Mouse (Mus musculus): Measurements from ENCODE around the gene Map1s. TPM values are rescaled to one million over a fixed set of nuclear protein-coding genes. Genes with fewer than 3 reads are reported as not detected.

Map1s gene
- polyA plus RNA-seq, 1 experiment: 3.4 TPM

- Histone ChIP-seq H3K27ac (replicated peaks; ENCODE audit: low read depth, low read length) (no peak overlapping the region), H3K4me3 (ENCODE audit: insufficient read depth, low read depth, low read length) (no peak overlapping the region), H3K4me1 (ENCODE audit: control insufficient read depth, insufficient read depth, insufficient read length, low read length) (peaks cover 17% of the 10 kb centered on the region)
Observed at GRCm38 (mm10) chr8:70902211-70902610, 3.5 kb upstream of the Map1s start.

- H3K4me3 ChIP-seq (ENCODE audit: insufficient read depth, low read depth, low read length): no peak overlapping the region
- H3K4me1 ChIP-seq (ENCODE audit: control insufficient read depth, insufficient read depth, insufficient read length, low read length): peaks cover 17% of the 10 kb centered on the region
- no peak overlapping the region for H3K27ac ChIP-seq (replicated peaks; ENCODE audit: low read depth, low read length)
Observed at GRCm38 (mm10) chr8:70903112-70903511, 2.6 kb upstream of the Map1s start.

GRCm38 (mm10) chr8:70903582-70903981, 2.1 kb upstream of the Map1s start:
- Histone ChIP-seq H3K4me1 (ENCODE audit: control insufficient read depth, insufficient read depth, insufficient read length, low read length) (peaks cover 17% of the 10 kb centered on the region), H3K4me3 (ENCODE audit: insufficient read depth, low read depth, low read length) (no peak overlapping the region), H3K27ac (replicated peaks; ENCODE audit: low read depth, low read length) (no peak overlapping the region)

GRCm38 (mm10) chr8:70904532-70904931, 1.2 kb upstream of the Map1s start:
- Histone ChIP-seq H3K27ac (replicated peaks; ENCODE audit: low read depth, low read length) (peak overlapping the region; percentile 65), H3K4me1 (ENCODE audit: control insufficient read depth, insufficient read depth, insufficient read length, low read length) (peaks cover 17% of the 10 kb centered on the region), H3K4me3 (ENCODE audit: insufficient read depth, low read depth, low read length) (no peak overlapping the region)

GRCm38 (mm10) chr8:70905463-70905830, 285 bp upstream of the Map1s start:
- Histone ChIP-seq H3K4me1 (ENCODE audit: control insufficient read depth, insufficient read depth, insufficient read length, low read length) (peaks cover 17% of the 10 kb centered on the region), H3K27ac (replicated peaks; ENCODE audit: low read depth, low read length) (peak overlapping the region; percentile 65), H3K4me3 (ENCODE audit: insufficient read depth, low read depth, low read length) (peak overlapping the region; percentile 79)

GRCm38 (mm10) chr8:70907518-70907917, 1.8 kb downstream of the Map1s start:
- no peak overlapping the region for H3K27ac ChIP-seq (replicated peaks; ENCODE audit: low read depth, low read length)
- H3K4me3 ChIP-seq (ENCODE audit: insufficient read depth, low read depth, low read length): no peak overlapping the region
- H3K4me1 ChIP-seq (ENCODE audit: control insufficient read depth, insufficient read depth, insufficient read length, low read length): peaks cover 21% of the 10 kb centered on the region

GRCm38 (mm10) chr8:70911596-70911995, 5.9 kb downstream of the Map1s start:
- H3K4me3 ChIP-seq (ENCODE audit: insufficient read depth, low read depth, low read length): no peak overlapping the region
- H3K4me1 ChIP-seq (ENCODE audit: control insufficient read depth, insufficient read depth, insufficient read length, low read length): peaks cover 6% of the 10 kb centered on the region; the same call in 1 of the 2 replicates
- no peak overlapping the region for H3K27ac ChIP-seq (replicated peaks; ENCODE audit: low read depth, low read length)

- H3K27ac ChIP-seq (replicated peaks; ENCODE audit: low read depth, low read length): no peak overlapping the region
- H3K4me1 ChIP-seq (ENCODE audit: control insufficient read depth, insufficient read depth, insufficient read length, low read length): peaks cover 4% of the 10 kb centered on the region; the same call in 1 of the 2 replicates
- H3K4me3 ChIP-seq (ENCODE audit: insufficient read depth, low read depth, low read length): no peak overlapping the region
Observed at GRCm38 (mm10) chr8:70912955-70913354, 7.2 kb downstream of the Map1s start.

GRCm38 (mm10) chr8:70913523-70913922, 7.8 kb downstream of the Map1s start:
- H3K27ac ChIP-seq (replicated peaks; ENCODE audit: low read depth, low read length): no peak overlapping the region
- H3K4me3 ChIP-seq (ENCODE audit: insufficient read depth, low read depth, low read length): no peak overlapping the region
- peaks cover 4% of the 10 kb centered on the region; the same call in 1 of the 2 replicates for H3K4me1 ChIP-seq (ENCODE audit: control insufficient read depth, insufficient read depth, insufficient read length, low read length)

GRCm38 (mm10) chr8:70914704-70915103, 9.0 kb downstream of the Map1s start:
- Histone ChIP-seq H3K4me3 (ENCODE audit: insufficient read depth, low read depth, low read length) (no peak overlapping the region), H3K27ac (replicated peaks; ENCODE audit: low read depth, low read length) (no peak overlapping the region), H3K4me1 (ENCODE audit: control insufficient read depth, insufficient read depth, insufficient read length, low read length) (peaks cover 4% of the 10 kb centered on the region; the same call in 1 of the 2 replicates)

GRCm38 (mm10) chr8:70920049-70920922, 14.6 kb downstream of the Map1s start:
- Histone ChIP-seq H3K4me1 (ENCODE audit: control insufficient read depth, insufficient read depth, insufficient read length, low read length) (no peaks in the 10 kb centered on the region), H3K27ac (replicated peaks; ENCODE audit: low read depth, low read length) (no peak overlapping the region)

GRCm38 (mm10) chr8:70924151-70924550, 18.4 kb downstream of the Map1s start:
- Histone ChIP-seq H3K4me1 (ENCODE audit: control insufficient read depth, insufficient read depth, insufficient read length, low read length) (no peaks in the 10 kb centered on the region), H3K27ac (replicated peaks; ENCODE audit: low read depth, low read length) (no peak overlapping the region), H3K4me3 (ENCODE audit: insufficient read depth, low read depth, low read length) (no peak overlapping the region)

More at GRCm38 (mm10) chr8:70920049-70920922, 14.6 kb downstream of the Map1s start:
- no peak overlapping the region for H3K4me3 ChIP-seq (ENCODE audit: insufficient read depth, low read depth, low read length)

- no peak overlapping the region for H3K27ac ChIP-seq (replicated peaks; ENCODE audit: low read depth, low read length)
- no peaks in the 10 kb centered on the region for H3K4me1 ChIP-seq (ENCODE audit: control insufficient read depth, insufficient read depth, insufficient read length, low read length)
- H3K4me3 ChIP-seq (ENCODE audit: insufficient read depth, low read depth, low read length): no peak overlapping the region
Observed at GRCm38 (mm10) chr8:70925754-70926153, 20.0 kb downstream of the Map1s start.

- Histone ChIP-seq H3K4me1 (ENCODE audit: control insufficient read depth, insufficient read depth, insufficient read length, low read length) (no peaks in the 10 kb centered on the region), H3K27ac (replicated peaks; ENCODE audit: low read depth, low read length) (no peak overlapping the region), H3K4me3 (ENCODE audit: insufficient read depth, low read depth, low read length) (no peak overlapping the region)
Observed at GRCm38 (mm10) chr8:70926396-70926795, 20.7 kb downstream of the Map1s start.

- Histone ChIP-seq H3K4me3 (ENCODE audit: insufficient read depth, low read depth, low read length) (no peak overlapping the region), H3K27ac (replicated peaks; ENCODE audit: low read depth, low read length) (no peak overlapping the region), H3K4me1 (ENCODE audit: control insufficient read depth, insufficient read depth, insufficient read length, low read length) (no peaks in the 10 kb centered on the region)
Observed at GRCm38 (mm10) chr8:70928096-70928495, 22.4 kb downstream of the Map1s start.

- Histone ChIP-seq H3K4me3 (ENCODE audit: insufficient read depth, low read depth, low read length) (no peak overlapping the region), H3K27ac (replicated peaks; ENCODE audit: low read depth, low read length) (no peak overlapping the region), H3K4me1 (ENCODE audit: control insufficient read depth, insufficient read depth, insufficient read length, low read length) (no peaks in the 10 kb centered on the region)
Observed at GRCm38 (mm10) chr8:70928778-70929322, 23.1 kb downstream of the Map1s start.
